Mouse (Mus musculus): ENCODE measurements around the gene Rps6ka4.

Rps6ka4 gene

GRCm38 (mm10) chr19:6851497-6851896 lies 11.1 kb upstream of the Rps6ka4 start:
- DNase-seq (ENCODE audit: low spot score in 2 of 2): no peak

GRCm38 (mm10) chr19:6849506-6850068 lies 9.2 kb upstream of the Rps6ka4 start:
- DNase-seq (ENCODE audit: low spot score in 2 of 2): no peak

GRCm38 (mm10) chr19:6847841-6848517 lies 7.5 kb upstream of the Rps6ka4 start:
- DNase-seq (ENCODE audit: low spot score in 2 of 2): peak in 1 of 2 experiments; percentile 34

- DNase-seq (ENCODE audit: low spot score in 2 of 2): no peak
Measured at GRCm38 (mm10) chr19:6846050-6846449, 5.6 kb upstream of the Rps6ka4 start.

DNA sequence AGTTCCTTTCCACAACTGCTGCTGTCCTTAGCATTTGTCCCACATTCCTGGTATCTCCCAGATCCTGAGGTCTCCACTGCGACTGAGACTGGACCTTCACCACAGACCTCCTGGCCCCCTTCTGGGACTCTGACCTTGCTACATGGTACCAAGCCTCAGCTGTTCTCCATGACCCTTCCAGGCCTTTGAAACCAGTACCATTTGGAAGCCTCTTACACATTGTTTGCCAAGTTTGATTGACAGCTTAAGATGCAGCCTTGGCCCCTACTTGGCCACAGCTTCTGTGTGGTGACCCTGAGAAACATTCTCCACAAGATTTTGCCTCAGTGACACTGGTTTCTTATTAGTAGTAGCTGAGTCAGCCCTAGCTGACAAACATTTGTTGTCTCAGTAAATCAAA lies 1.9 kb upstream of the Rps6ka4 start:
- DNase-seq (ENCODE audit: low spot score in 2 of 2): no peak

- no peak for DNase-seq (ENCODE audit: low spot score in 2 of 2)
Measured at GRCm38 (mm10) chr19:6841292-6841597, 809 bp upstream of the Rps6ka4 start.

GRCm38 (mm10) chr19:6839615-6840474 lies 591 bp downstream of the Rps6ka4 start:
- DNase-seq (ENCODE audit: low spot score in 2 of 2): peak; percentile 47 to 51

GRCm38 (mm10) chr19:6832363-6832762 lies 8.1 kb downstream of the Rps6ka4 start:
- no peak for DNase-seq (ENCODE audit: low spot score in 2 of 2)

DNA sequence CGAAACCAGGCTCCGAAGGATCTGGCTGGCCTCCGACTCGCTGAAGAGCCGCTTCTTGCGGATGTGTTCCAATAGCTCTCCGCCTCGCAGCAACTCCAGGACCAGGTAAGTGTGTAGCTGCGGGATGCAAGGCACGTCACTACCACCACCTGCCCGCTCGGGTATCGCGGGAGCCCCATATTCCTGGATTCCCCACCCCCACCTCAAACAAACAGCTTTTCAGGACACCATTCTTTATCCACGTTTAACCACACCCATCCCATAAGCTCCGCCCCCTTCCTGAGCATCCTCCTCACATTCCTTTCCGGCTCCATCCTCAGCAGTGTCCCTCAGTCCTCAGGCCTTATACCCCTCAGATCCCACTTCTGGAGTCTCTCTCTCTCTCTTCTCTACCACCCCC lies 9.1 kb downstream of the Rps6ka4 start:
- DNase-seq (ENCODE audit: low spot score in 2 of 2): no peak

DNA sequence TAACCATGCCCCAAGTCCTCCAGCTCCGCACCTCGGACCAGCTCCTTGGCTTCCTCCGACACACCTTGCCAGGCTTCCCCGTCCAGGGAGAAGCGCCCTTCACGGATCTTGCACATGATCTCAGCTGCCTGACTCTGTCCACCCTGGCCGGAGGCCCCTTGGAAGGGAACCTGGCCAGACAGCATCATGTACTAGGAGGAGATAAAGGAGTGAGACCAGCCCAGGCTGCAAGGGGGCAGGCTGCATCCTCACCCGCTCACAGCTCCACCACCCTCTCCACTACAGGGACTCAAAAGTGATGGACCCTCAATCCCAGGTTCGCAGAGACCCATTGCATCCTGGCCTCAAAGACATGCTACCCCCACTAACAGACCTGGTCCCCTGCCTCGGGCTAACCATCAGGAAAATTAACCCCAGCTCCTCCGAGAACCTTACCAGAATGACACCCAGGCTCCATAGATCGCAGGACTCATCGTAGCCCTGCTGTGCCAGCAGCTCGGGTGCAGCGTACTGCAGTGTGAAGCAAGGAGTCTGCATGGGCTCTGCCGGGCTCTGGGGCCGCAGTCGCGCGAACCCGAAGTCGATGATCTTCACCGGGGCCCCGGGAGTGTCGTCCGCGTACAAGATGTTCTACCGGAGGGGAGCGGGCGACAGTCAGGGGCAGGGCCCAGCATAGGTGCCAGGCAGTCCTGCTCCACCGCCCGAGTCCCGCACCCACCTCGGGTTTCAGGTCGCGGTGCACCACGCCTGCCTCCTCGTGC lies 9.7 kb downstream of the Rps6ka4 start:
- no peak for DNase-seq (ENCODE audit: low spot score in 2 of 2)

GRCm38 (mm10) chr19:6829870-6830555 lies 10.4 kb downstream of the Rps6ka4 start:
- DNase-seq (ENCODE audit: low spot score in 2 of 2): no peak

GRCm38 (mm10) chr19:6829069-6829468 lies 11.4 kb downstream of the Rps6ka4 start:
- no peak for DNase-seq (ENCODE audit: low spot score in 2 of 2)

- no peak for DNase-seq (ENCODE audit: low spot score in 2 of 2)
Measured at GRCm38 (mm10) chr19:6826601-6827000, 13.8 kb downstream of the Rps6ka4 start.

- DNase-seq (ENCODE audit: low spot score in 2 of 2): no peak
Measured at GRCm38 (mm10) chr19:6825384-6825783, 15.1 kb downstream of the Rps6ka4 start.

GRCm38 (mm10) chr19:6820538-6821195 lies 19.8 kb downstream of the Rps6ka4 start:
- no peak for DNase-seq (ENCODE audit: low spot score in 2 of 2)

- no peak for DNase-seq (ENCODE audit: low spot score in 2 of 2)
Measured at GRCm38 (mm10) chr19:6819143-6819827, 21.2 kb downstream of the Rps6ka4 start.

GRCm38 (mm10) chr19:6814958-6815357 lies 25.5 kb downstream of the Rps6ka4 start:
- DNase-seq (ENCODE audit: low spot score in 2 of 2): no peak

DNA sequence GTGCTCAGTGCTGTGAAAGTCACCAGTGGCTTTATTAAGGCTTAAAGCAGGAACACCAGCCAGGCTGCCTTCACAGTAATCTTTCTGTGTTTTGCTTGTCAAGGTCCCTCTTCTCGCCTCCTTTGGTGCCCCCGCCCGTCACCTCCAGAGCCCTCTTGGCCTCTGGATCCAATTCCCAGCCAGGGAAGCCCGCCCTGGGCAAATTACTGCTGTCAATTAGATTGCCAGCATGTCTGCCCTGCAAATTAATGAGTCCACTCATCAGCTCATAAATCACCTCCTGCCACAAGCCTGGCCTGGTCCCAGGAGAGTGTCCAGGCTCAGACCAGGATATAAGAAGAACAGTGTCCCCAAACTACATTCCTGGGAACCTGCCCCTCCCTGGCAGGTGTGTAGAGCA lies 26.1 kb downstream of the Rps6ka4 start:
- DNase-seq (ENCODE audit: low spot score in 2 of 2): no peak

Data from urinary bladder, adult 18-20 months (tissue).